Mouse (Mus musculus) CH12F3 (cell line): ENCODE data around the gene Atxn3.
"Not testable (repeated sequence)": the region's sequence is repeated elsewhere in the genome, so short reads cannot be mapped to it uniquely, and the experiment has no call there.

ENCODE experiments used
- in situ Hi-C: fragments of 300-500 bp; cut with MboI; formaldehyde crosslinking; loops from 2 replicates; pipeline ENCODE4 v1.14.3; 2020; ENCODE audit warnings: low sequenced_read_pairs

Gene Atxn3

DNA sequence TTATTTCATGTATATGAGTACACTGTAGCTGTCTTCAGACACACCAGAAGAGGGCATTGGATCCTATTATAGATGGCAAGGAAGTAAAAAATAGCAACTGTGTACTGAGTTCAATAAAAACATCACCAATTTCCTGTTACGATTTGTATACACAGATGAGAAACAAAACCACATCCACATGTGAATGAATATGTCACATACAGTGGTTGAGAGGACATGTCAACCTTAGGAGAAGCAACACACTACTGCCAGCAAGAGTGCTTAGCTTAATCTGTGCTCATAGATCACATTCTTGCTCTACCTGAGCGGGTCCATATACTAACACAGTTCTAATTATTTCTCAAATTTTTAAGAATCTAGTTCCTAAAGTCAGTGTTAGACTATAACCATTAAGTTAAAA, 13.3 kb upstream of the Atxn3 start:
- in situ Hi-C loops, result no loop called here

DNA sequence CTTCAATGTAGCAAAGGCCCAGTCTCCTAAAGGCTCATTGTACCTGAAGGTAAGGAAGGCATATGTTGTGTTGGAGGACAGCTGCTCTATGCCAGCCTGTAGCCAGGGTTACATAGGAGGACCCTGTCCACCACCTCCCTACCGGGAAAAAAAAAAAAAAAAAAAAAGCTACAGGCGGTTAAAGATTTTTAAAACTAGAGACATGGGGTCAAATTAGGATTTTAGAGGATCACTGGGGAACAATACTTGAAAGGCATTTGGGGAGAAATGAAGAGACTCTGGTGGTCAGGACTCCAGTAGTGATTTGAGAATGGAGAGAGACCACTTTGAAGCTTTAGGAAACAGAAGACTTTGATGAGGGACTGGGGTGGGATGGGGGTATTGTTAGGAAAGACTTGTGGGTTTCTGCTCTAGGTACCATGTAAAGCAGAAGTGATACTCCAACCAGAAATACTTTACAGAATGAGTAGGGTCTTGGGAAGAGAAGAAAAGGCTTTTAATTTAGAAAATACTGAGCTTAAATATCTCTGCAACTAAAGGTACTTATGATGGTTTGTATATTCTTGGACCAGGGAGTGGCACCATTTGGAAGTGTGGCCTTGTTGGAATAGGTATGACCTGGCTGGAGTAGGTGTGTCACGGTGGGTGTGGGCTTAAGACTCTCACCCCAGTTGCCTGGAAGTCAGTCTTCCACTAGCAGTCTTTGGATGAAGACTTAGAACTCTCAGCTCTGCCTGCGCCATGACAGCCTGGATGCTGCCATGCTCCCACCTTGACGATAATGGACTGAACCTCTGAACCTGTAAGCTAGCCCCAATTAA, 1.1 kb upstream of the Atxn3 start:
- in situ Hi-C loops, result not testable (repeated sequence)

DNA sequence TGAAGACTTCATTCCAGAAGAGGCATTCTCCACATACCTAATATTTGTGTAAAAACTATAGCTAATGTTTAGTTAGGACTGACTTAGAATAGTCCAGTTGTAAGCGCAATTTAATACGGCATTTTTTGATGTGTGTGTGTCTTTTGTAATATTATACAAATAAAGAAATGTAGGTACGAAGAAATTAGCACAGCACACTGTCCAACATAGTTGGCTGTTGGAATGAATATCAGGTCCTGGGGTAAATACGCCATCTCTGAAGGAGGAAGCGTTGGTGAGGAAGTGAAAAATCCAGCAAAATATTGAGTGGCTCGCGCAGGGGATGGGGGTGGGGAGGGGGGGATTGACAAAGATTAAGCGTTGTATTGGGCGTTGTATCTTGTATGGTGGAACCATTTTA, 510 bp upstream of the Atxn3 start:
- in situ Hi-C loops, result no loop called here

DNA sequence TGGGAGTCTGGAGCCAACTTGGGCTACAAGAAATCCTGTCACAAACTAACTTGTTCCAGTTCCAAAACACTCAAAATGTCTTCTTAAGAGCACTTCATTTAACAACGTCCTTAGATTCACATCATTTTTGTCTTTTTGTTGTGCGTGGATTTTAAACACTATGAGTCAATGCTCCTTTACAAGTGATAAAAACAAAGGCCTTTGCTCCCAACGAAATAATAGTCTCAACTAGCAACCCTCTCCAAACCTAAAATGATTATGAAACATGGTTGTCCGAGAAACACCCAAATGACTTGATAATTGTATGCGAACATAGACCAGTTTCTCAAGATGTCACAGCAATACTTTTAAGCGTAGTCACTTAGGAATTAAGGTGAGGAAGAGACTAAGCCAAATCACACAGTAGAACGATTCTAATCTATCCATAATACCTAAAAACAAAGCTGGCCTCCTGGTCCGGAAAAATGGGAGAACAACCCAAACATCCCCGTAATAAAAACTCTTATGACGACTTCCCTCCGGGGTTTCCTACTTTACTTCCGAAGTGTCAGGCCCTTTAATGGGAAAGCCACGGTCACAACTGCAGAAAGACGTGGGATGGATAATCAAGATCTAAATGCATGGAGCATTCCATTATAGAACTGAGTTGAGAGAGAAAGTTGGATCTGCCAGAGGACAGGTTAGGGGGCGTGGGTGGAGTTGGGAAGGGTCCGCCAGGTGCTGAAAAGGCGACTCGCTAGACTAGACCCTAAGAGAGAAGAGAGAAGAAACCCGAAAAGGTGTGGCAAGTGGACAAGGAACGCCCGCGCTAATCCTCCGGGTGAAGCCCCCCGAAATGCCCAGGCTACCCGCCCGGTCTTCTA, 736 bp downstream of the Atxn3 start:
- in situ Hi-C loops, result no loop called here

DNA sequence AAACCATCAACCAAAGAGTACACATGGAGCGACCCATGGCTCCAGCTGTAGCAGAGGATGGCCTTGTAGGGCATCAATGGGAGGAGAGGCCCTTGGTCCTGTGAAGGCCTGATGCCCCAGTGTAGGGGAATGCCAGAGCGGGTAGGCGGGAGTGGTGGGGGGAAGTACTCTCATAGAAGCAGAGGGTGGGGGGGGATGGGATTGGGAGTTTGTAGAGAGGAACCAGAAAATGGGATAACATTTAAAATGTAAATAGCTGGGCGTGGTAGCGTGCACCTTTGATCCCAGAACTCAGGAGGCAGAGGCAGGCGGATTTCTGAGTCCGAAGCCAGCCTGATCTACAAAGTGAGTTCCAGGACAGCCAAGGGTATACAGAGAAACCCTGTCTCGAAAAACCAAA, 2.2 kb downstream of the Atxn3 start:
- in situ Hi-C loops, result not testable (repeated sequence)

DNA sequence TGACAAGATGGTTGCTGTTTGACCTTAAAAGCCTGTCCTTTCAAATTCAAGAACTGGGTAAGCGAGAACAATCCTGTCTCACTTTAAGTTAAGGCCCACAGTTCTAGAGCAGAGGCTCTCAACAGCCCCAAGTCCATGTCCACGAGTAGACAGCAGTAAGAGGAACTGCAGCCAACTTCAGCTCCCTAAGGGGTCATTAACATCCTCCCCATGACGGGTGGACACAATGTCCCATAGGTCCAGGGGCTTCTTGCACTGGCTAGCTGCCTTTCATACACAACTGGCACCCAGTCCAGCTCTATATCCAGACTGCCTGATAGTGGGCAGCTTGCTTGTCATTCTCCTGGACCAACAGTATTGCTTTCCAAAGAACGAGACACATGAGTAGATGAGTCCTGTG, 9.2 kb downstream of the Atxn3 start:
- in situ Hi-C loops, result no loop called here

DNA sequence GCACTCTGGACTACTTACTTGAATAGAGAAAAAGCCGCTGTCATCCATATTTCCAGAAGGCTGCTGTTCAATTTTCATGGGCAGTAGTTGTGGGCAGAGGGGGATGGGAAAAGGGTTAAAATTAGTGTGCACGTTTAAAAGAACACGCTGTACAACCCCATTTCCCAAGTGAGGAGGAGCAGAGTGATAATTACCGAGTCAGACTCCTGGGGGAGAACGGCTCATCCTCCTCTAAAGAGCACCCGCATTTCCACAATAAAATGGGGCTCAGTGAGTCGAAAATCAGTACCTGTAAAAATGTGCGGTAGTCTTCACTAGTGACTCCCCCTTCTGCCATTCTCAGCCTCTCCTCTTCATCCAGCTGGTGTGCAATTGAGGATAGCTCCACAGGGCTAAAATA, 10.1 kb downstream of the Atxn3 start:
- in situ Hi-C loops, result no loop called here

DNA sequence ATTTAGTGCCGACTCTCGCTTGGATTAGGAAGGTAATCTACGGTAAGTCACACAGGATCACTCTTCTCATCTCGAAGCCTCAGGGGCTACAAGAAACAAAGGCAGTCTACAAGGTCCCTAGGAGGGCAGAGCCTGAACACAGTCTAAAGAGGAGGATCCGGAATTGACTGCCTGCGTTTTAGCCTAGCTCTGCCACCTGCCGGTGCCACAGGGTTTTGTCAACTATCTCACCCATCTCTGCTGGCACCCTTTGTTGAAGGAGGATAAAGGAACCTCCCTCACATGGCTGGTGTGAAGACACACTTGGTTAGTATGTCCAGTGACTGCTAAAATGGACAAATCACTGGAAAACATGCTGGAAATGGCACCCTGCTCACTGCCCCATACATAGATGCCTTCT, 20.5 kb downstream of the Atxn3 start:
- in situ Hi-C loops, result no loop called here

DNA sequence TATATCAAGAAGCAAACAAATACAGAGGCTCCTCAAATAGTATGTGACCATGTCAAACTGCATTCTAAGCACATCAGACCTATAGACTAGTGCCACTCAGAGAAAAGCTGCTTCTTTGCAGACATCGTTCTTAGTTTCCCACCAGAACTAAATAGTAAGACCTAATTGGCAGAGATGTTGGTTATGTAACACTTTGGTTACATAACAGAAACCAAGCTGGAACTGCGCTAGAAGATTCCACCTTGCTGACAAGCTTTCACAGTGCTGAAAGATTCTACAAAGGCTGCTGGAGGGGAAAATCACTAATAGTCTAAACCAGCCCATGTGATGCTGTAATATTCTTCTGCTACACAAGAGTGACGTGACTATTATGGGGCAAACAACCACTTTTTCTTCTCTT, 22.8 kb downstream of the Atxn3 start:
- in situ Hi-C loops, result no loop called here

DNA sequence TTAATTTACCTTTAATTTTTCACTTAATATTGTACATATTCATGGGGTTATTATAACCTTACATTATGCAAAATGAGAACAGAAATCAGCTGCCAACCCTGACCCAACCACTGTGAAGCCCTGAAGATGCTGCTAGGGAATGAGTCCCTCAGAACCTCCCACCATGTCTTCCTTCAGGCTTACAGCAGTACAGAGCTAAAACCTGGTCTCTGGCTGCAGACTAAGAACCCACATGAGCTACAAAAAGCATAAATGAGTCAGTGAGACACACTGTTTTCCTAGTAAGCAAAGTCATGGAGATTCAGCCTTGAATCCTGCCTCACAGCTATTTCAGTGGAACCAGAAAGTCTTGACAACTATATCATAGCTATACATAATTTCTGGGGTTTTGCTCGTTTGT, 29.6 kb downstream of the Atxn3 start:
- in situ Hi-C loops, result no loop called here

DNA sequence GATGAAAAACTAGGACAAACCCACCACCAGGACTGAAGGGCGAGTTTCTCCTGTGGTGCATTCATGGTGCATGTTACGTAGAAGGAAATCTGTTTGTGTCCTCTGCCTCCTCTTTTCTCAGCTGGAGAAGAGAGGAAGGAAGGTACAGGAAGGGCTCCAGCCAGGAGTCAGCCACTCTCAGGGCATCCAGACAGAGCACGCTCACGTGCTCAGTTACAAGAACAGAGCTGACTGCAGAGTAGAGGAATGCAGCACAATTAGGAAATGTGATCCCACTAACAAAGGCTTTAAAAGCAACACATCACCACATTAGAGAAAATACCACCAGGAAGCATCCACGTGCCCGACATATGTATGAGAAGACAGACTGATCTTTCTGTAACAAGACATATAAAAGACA, 35.7 kb downstream of the Atxn3 start:
- in situ Hi-C loops, result no loop called here

DNA sequence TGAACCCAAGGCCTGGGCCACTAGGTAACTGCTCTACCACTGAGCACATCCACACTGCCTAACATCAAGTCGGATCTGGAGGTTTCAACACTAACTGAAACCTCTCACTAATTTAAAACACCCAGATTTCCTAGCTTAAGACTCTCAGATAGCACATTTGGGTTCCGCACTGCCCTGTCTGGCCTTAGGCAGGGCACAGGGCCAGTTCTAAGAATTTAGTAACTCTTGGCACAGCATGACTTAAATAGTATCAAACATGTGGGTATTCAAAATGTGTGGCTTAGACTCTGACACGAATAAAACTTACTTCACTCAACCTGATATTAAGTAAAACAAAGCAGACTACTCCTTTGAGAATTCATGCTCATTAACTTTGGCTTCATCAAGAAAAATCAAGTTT, 38.2 kb downstream of the Atxn3 start:
- in situ Hi-C loops, result no loop called here

DNA sequence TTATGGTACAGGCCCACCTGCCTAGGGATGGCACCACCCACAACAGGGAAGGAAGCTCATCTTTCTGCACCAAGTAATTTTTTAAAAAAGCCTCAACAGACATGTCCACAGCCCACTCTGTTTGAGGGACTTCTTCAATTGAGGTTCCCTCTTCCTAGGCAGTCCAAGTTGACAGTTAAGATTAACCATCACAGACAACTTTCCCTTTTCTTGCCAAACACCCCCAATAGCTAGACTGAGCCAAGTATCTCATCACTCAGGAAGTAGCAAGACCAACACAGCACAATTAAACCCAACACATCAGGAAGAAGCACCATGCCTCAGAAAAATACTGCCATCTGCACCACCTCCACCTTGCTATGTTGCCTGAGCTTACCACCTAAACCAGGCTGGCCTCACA, 40.9 kb downstream of the Atxn3 start:
- in situ Hi-C loops, result no loop called here

DNA sequence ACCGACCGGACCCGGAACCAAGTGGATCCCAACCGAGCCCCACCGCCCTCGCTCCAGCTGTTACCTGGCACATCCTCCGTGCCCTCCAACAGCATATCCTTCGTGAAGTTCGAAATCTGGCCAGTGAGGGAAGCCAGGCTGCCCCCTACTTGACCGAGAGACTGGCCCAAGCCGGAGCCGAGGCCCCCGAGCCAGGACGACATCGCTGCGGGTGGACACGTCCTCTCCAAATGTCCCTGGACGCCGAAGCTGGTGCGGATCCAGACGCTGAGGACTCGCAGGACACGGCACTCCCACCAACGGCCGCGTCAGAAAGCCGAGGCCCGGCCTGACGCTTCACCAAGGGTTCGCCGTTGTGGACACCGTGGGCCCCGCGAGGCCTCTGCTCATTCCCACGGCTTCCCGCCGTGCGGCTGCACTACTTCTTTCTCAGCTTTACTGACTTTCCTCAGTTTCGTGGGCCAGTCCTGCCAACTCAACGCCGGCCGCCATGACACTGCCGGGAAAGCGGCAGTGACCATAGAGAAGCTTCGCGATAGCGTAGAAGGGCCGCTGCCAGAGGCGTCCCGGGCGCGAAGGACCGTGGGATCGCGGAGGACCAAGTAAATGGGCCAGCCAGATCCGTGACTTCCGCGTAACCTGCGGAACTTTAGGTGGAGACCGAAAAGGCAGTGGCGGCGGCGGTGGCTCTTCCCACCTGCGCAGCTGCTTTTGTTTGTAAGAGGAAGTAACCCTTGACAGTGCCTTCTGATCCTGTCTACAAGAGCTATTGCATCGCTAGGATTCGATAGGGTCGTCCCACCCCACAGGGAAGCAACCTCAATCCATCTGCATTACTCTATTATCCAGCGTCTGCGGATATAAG, 45.2 kb downstream of the Atxn3 start, which contains the start of gene Trip11:
Trip11 (minus strand) TSS at position 642 of the 865 bp plus-strand sequence.
- in situ Hi-C loops, result no loop called here

DNA sequence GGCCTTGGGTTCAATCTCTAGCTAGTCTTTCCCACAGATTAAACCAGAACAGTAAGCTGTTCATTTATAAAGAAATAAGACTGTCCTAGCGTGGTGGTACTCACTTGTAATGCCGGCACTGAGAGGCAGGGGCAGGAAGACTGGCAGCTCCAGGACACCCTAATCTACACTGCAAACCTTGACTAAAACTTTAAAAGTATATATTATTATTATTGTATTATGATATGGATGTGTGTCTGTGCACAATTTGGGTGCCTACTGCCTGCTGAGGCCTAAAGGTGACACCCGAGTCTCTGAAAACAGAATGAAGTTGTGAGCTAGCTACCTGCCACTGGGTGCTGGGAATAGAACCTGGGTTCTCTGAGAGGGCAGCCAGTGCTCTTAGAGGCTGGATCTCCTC, 46.7 kb downstream of the Atxn3 start:
- in situ Hi-C loops, result no loop called here

DNA sequence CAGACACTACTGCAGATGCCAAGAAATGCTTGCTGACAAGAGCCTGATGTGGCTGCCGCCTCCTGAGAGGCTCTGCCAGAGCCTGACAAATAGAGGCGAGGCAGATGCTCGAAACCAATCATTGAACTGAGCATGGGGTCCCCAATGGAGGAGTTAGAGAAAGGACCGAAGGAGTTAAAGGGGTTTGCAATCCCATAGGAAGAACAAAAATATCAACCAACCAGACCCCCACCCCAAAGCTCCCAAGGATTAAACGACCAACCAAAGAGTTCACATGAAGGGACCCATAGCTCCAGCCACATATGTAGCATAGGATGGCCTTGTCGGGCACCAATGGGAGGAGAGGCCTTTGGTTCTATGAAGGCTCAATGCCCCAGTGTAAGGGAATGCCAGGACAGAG, 47.7 kb downstream of the Atxn3 start:
- in situ Hi-C loops, result no loop called here

DNA sequence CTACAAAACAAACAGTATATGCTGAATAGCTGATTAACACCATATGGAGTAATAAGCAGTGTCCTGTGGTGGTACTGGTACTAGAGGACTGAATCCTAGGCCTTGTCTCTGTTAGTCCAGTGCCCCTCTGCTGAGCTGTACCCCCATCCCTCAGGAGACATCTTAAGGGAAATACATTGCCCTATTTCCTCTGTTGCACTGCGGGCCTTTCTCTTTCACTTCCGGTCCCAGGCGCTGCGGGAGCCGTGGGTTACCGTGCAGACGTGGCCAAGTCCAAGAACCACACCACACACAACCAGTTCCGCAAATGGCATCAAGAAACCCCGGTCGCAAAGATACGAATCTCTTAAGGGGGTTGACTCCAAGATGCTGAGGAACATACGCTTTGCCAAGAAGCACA, 52.2 kb downstream of the Atxn3 start:
- in situ Hi-C loops, result no loop called here

DNA sequence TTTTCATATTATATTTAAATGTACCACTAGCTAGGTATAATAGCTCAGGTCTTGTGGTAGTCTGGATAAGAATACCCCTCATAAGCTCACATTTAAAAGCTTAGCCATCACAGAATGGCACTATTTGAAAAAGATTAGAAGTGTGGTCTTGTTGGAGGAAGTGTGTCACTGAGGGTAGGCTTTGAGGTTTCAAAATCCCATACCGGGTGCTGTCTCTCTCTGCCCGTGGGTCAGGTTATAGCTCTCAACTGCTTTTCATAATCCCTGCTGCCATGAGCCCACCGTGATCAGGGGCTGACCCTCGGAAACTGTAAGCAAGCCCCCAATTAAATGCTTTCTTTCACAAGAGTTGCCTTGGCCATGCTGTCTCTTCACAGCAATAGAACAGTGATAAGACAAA, 53.1 kb downstream of the Atxn3 start:
- in situ Hi-C loops, result no loop called here

DNA sequence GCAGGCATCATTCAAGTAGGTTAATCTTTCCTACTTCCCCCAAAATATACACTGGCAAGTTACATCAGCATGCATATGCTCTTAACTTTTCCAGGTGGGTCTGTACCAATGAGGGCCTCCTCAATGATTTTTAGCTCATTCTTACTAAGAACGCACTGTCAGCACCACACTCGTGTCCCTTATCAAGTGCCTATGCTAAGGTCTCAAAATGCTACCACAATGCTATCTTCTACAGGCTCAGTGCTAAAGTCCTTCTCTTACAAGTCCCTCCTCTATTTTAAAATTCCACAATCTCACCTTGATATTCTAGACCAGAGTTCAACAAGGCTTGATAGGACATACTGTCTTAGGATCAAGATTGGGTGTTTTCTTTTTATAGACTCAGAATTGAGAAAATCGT, 53.9 kb downstream of the Atxn3 start:
- in situ Hi-C loops, result no loop called here

DNA sequence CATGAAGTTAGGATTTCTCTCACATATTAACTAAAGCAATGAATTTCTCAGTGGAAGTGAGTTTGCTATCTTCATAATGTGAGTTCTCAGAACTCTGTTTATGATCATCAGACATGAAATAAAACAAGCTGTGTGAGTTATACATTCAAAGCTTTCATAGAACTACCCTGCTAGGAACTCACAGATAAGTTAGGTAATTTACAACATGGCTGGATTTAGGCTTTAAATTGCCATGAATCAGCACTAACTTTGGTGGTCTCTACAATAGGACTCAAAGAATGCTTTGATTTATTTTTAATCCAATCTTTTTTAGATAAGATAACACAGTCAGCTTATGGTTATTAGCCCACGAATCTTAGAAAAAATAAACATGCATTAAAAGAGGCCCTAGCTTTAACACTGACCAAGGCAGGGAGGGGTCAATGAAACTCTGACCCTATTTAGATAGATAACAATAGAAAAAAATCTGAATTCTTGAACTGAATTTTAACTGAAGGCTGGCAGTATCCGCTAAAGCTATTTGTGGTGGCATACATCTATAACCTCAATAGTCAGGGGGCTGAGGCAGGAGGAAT, 58.3 kb downstream of the Atxn3 start:
- in situ Hi-C loops, result no loop called here

DNA sequence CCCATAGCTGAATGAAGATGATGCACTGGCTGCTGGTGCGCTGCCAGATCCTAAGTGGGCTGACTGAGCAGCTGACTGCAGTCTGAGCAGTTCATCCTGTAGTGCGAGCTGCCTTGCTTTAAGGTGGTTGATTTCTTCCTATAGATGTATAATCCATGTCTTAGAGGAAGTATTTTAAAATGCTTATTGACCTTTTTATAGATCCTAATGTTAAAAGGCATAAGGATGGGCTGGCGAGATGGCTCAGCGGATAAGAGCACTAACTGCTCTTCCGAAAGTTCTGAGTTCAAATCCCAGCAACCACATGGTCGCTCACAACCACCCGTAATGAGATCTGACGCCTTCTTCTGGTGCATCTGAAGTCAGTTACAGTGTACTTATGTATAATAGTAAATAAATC, 59.1 kb downstream of the Atxn3 start:
- in situ Hi-C loops, result no loop called here
